Mouse (Mus musculus) liver, postnatal 0 days (tissue): Measurements from ENCODE around the gene Cenpw.

Experiments
- CTCF ChIP-seq: sonication (generic); IDR thresholded peaks from 2 replicates; pipeline ENCODE4 v1.5.1; 2016; ENCODE audit warnings: antibody characterized with exemption, low read depth
- EP300 ChIP-seq: IDR thresholded peaks from 2 replicates; pipeline ENCODE4 v1.6.1; 2016; ENCODE audit warnings: antibody characterized with exemption, low read depth, mild to moderate bottlenecking

DNA sequence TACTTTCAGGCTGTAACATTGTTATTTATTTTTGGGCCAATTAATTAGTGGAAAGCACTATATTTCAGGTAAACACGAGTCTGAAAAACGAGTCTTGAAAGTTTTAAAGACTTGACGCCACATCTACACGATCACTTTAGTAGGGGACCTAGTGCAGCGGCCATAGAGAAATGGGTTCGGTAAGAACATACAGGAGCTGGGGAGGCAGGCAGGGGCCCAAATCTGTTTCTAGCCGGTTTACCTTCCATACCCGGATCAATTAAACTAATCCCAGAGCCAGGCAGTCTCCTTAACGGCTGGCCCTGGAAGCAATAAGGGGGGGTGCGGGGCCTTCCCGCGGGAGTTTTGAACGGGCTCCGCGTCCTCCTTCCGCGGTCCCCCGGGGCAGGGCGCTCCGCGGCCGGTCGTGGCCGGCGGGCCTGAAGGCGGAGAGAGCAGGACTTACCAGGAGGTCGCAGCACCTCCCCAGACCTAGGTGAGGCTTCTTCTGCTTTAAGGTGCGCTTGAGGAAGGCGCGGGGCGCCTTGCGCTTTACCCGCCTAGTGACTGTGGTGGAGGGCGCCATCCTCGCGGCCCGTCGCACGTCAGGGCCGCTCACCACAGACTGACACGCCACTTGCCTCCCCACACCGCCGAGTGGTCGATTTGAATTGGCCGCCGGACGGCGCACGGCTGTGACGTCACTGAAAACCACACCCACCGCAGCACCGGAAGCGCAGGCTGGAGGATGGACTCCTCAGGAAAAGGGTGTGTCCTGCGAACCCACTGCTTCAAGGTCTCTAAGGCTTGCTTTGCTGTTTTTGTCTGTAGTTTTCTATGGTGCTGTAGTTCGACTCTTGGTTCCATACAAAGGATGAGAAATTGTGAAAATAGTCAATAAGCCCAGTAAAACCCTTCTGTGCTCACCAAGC is at the start of gene Cenpw:
- no peak for TF ChIP-seq CTCF
- TF ChIP-seq EP300: no peak
